Mouse (Mus musculus): ENCODE measurements around the gene Celf6.

- TF ChIP-seq CTCF (IDR thresholded peaks at IDR 0.05; ENCODE audit: control insufficient read depth, insufficient read depth, insufficient replicate concordance, low read depth, low read length) (no peak), POLR2A (IDR thresholded peaks at IDR 0.05; ENCODE audit: control insufficient read depth, low read depth, low read length) (no peak)
Measured at GRCm38 (mm10) chr9:59610950-59611349, 33.2 kb downstream of the Celf6 start.

All from testis, adult 2 months (tissue).